Mouse (Mus musculus): ENCODE data around the gene Bcl7c.

DNA sequence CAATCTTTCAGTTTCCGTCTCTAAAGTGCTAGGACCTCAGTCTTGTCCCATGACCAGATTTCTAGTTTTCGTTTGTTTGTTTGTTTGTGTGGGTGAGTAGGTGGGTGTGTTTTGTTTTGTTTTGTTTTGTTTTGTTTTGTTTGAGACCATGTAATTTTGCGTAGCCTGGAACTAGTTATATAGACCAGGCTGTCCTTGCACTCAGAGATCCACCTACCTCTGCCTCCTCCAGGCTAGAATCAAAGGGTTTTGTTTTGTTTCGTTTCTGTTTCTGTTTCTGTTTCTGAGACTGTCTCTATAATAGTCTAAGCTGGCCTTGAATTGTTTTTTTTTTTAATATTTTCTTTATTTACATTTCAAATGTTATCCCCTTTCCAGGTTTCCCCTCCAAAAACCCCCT lies 62.4 kb downstream of the Bcl7c start:
- TF ChIP-seq CTCF (IDR thresholded peaks at IDR 0.05; ENCODE audit: low read depth): no peak
- no peak for TF ChIP-seq EP300 (optimal IDR thresholded peaks at IDR 0.05)
